Mouse (Mus musculus): ENCODE measurements around the gene Casp12.
A peak's percentile ranks its signal among the peaks of the same experiment; 100 is the strongest.
"Not testable (repeated sequence)": the region's sequence is repeated elsewhere in the genome, so short reads cannot be mapped to it uniquely, and the experiment has no call there.

Gene Casp12

DNA sequence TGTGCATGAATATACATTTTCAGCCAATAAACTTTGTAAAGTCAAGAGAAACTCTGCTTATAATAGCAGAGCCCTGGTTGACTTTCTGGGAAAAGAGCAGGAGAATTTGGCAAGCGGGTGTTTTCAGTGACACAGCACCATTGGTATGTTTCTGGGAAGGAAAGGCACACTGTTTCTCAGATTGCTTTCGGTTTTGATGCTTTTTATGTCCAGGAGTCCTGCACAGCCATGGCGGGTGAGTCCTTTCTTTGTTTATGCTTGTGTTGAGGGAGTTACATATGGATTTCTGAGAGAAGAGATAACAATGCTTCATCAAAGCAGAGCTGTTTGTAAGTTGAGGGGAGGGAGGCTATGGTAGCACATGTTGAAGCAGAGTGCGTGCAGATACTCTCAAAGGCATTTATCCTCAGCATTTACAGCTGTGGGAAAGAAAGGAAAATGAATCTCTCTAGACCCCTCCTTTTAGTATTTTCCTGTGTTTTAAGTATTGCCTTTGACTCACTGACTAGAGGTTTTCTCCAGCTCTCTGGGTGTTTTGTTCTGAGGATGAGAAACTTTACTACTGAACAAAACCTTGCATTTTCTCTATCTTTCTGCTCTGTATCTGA lies at the start of gene Casp12:
Gene Casp12, plus strand, starts transcription at position 140 of the 608 bp plus-strand sequence.
- DNase-seq (ENCODE audit: low spot score) = peak; percentile 26

- DNase-seq (ENCODE audit: low spot score) = no peak
Observed at GRCm38 (mm10) chr9:5296354-5297237, 48.6 kb upstream of the Casp12 start.

DNA sequence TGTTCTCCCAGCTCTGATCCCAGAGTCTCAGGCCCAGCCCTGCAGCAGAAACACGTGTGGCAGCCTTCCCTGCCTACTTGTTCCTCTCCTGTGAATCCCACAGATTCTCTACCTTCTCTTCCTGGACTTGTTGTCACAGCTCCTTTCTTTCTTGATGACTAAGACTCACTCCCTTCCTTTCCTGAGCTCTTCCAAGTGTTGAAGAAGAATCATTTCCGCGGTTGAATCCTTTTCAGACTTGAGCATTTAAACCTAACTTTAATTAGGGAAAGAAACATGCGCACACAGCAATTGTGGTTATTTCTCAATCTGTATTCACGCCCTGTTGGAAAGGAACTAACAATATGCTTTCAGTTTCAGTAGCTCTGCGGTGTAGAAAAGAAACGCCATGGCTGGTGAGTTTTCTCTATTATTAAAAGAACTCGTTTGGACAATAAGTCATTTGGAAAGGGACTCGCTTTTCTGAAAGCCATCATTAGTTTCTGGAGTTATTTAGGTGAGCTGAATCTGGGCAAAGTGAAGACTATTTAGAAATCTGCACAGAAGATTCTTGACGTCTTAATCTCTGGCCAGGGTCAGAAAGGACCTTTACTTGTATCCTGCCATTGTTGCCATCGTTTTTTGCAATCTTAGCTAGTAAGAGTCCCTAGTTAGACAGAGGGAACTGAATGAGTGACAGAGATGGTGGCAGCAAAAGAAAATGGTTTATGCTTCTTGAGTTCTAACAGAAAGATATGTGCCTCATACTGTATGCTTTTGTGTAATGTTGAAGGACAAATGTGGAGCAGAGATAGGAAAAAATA lies 46.7 kb upstream of the Casp12 start, which contains the start of gene Casp1:
Gene Casp1, plus strand, starts transcription at position 189 of the 803 bp plus-strand sequence.
- no peak for DNase-seq (ENCODE audit: low spot score)

DNA sequence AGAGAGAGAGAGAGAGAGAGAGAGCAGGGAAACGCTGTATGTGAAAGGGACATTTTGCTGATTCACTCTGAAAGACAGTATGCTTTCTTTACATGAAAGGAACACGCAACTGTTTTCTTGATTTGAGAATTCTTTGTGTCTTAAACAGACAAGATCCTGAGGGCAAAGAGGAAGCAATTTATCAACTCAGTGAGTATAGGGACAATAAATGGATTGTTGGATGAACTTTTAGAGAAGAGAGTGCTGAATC lies 46.2 kb upstream of the Casp12 start:
- no peak for DNase-seq (ENCODE audit: low spot score)

DNA sequence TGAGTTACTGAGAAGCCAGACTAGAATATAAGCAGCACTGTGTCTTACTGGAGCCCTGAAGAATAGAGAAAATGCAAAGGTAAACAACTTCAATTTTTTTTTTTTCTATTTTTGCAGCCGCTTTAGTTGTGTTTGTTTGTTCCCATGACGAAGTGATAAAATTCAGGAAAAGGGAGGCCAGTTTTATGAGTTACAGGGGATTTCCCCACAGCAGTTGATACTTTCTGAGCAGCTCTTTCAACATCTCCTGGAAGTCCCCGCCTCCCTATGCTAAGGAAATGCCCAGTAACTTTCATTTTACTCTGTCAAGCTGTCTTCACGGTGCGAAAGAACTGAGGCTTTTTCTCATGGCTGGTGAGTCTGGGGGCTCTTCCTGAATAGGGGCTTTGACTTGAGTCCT lies 36.7 kb upstream of the Casp12 start, which contains the start of gene Casp4:
Gene Casp4, plus strand, starts transcription at position 268 of the 400 bp plus-strand sequence.
- peak; percentile 68 for DNase-seq (ENCODE audit: low spot score)

DNA sequence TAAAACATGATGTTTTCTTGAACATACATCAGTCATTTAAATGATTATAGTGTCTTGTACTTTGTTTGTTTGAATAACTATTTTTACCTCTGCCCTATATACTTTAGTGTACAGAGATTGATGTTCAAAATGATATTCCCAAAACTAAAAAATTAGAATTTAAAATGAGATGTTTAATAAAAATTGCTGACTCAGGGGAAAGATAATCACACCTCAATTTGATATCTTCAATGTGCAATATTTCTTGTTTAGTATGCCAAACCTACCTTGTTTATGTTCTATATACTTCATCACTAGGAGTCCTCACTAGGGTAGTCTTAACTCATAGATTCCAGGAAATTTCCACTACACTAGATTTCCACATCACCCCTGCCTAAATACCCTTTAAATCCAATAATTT lies 35.1 kb upstream of the Casp12 start:
- no peak for DNase-seq (ENCODE audit: low spot score)

GRCm38 (mm10) chr9:5311435-5311834 lies 33.8 kb upstream of the Casp12 start:
- peak; percentile 22 for DNase-seq (ENCODE audit: low spot score)

DNA sequence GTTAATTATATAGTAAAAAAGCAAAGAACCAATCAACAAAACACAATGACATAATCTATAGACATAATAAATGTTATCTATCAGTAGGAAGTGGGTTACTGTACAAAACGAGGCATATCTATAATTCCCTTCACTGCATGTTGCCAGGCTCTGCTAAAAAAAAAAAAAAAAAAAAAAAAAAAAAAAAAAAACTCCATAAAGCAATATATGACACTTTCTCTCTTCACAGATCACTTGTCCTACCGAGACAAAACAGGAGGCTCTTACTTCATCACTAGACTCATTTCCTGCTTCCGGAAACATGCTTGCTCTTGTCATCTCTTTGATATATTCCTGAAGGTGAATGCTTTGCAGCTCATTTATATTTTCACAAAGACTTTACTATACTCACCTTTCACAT lies 17.0 kb upstream of the Casp12 start:
- DNase-seq (ENCODE audit: low spot score) = no peak

DNA sequence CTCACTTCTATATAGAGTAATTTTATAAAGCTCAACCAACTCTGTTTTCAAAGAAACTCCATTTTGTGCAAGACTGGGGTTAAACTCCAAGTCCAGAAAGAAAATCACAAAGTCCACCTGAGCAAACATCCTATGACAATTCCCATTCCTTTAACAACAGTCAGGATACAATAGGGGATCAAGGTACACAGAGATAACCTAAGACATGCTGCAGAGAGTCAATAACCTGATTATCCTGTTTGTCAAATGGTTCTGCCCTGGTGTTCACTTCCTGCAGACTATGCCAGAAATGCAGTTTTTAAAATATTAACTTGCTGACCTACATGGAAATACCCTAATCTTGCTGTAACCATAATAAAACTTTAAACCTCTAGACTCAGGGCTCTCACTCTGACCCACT lies 12.8 kb upstream of the Casp12 start:
- no peak for DNase-seq (ENCODE audit: low spot score)

DNA sequence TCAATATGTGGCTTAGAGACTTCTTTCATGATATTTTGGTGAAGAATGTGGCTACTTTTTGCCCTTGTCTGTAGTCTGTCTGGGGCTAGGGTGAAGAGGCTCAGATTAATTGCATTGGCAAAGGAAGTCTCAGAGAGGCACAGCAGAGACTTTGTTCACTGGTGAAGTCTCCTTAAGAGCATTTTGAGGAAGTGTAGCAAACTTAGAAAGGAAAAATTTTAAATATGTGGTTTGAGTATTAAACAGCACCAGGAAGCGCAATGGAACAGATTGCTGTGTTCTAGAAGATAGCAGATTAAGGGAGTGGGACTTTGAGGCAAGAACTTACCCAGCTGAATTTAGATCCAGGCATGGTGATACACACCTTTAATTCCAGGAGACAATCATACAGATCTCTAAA lies 11.8 kb upstream of the Casp12 start:
- DNase-seq (ENCODE audit: low spot score) = no peak

DNA sequence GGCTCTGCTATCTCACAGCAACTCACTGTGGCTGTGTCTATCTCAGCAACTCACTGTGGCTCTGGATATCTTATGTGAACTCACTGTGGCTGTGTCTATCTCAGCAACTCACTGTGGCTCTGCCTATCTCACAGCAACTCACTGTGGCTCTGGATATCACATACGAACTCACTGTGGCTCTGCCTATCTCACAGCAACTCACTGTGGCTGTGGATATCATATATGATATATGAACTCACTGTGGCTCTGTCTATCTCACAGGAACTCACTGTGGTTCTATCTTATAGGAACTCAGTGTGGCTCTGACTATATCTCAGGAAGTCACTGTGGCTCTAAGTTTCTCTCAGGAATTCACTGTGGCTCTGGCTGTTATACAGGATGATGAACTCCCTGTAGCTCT lies 2.1 kb upstream of the Casp12 start:
- DNase-seq (ENCODE audit: low spot score) = no peak

DNA sequence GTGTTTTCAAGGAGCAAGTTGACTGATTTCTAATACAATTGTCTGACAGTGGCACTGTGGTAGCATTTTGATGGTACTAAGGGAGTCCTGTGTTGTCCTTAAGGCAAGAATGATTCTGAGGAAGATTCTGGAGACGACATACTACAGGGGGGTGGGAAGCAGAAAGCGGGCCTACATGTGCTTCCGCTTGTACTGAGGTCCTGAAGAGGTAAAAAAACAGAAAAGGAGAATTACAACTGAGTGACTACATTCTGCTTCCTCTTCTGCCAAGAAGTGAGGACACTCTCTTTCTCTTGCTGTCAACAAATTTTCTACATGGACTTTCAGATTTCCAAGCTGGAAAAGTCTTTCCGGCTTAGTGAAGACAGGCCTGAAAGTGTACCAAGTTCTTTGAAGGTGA lies 1.1 kb upstream of the Casp12 start:
- no peak for DNase-seq (ENCODE audit: low spot score)

GRCm38 (mm10) chr9:5347381-5347780 lies 2.2 kb downstream of the Casp12 start:
- DNase-seq (ENCODE audit: low spot score) = no peak

- DNase-seq (ENCODE audit: low spot score) = no peak
Observed at GRCm38 (mm10) chr9:5353673-5354072, 8.4 kb downstream of the Casp12 start.

DNA sequence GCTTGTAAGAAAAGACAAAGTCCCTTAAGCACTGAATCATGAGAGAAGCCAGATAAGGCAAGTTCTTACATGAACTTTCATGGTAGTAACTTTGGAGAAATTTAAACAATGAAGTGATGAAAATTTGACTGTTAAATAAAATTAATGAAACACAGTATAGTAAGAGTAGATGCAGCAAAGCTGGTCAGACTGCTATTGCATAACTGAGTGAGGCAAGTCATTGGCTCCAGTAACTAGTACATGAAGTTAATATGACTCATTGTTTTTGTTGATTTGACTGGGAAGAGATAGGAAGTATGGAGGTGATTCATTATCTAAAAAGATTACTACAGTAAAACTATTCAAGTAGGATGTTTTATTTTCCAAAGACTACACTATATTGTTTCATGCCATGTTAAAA lies 11.6 kb downstream of the Casp12 start:
- DNase-seq (ENCODE audit: low spot score) = no peak

- no peak for DNase-seq (ENCODE audit: low spot score)
Observed at GRCm38 (mm10) chr9:5393561-5393960, 48.3 kb downstream of the Casp12 start.

DNA sequence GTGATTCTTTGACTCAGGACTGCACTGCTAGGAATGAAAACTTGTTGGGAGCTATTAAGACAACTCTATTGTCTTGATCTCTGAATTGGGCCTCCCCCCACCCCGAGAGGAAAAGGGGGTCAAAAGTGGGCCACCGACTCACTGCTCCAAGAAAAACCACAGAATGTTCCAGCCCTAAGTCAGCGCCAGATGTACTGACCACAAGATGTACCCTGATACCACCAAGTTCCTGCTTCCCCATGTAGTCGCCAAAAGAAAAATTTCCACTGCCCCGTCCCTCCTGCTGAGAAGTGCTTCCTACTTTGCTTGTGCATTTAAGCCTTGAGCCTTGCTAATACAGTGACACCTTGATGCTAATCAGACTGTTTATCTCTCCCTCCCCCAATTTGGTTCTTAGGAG lies 50.6 kb downstream of the Casp12 start:
- DNase-seq (ENCODE audit: low spot score) = not testable (repeated sequence)

DNA sequence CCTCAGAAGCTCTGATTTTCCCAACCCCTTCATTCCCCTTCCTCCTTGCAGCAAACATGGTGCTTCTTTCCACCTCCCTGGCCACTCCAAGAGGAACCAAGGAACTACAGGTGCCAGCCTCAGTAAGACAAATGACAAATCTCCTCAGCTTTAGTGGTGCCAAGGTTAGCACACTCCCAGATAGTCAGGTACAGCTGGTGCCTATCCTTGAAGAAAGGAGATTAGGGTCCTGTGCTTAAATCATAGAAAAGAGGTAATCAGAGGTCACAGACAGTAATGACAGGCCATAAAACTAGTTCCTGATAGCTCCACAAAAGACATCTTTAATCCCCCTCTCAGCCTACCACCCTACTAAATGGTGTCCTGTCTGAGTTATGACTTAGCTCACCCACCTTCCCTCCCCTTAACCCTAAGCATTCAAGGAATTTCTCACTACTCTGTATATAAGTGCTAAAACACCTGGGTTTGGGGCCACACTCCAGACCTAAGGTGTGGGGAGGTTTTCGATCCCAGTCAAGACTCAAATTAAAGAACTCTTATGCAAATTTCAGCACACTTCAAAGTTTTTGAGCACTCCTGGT lies 65.8 kb downstream of the Casp12 start:
- no peak for DNase-seq (ENCODE audit: low spot score)

DNA sequence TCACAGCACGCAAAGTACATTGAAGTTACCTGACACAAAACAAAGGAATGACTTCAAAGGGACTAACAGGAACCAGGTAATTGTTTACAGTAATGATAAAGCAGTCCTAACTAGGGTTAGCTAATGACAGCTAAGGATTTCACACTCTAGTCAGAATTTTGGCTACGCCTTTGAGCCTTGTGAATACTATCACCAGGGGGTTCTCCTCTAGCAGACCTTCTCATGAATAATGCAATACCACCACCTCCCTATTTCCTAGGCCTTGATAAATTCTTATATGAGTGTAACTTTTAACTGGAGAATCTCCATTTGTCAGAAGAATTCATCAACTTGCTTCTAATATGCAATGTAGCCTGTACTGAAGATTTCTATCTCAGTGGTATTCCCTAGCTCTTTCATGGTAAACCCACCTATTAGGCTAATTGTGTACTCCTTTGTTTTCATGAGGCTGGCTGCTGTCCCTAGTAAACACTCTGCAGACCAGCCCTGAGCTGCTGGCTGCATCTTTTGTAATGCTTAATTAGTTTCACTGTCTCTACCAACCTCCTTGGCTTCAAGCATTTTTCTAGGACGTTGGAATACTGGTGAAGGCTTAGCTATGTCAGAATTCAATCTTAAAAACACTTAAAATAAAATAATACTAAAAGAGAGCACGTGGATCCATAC lies 67.3 kb downstream of the Casp12 start:
- DNase-seq (ENCODE audit: low spot score) = no peak

DNA sequence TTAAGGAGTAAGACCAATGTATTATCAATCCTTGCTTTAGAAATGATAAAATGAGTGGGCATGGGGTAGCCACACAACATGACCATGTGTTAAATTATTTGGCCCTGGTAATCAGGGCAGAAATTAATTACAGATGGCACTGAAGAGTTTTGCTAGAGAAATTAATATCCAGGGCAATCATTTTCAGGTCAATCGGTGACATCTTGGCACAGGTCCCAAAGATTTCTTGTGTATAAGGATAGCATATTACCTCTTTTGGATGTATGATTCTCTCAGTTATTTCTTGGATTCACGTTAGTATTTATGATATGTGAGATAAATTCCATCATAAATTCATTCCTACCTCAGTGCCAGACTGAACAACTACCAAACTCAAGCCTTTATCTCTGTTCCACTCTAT lies 72.6 kb downstream of the Casp12 start:
- DNase-seq (ENCODE audit: low spot score) = no peak

Measured in lung, postnatal 25 days (tissue).